Mouse (Mus musculus) E14TG2a.4 (cell line): ENCODE results near the gene Kansl1l.
A peak's percentile ranks its signal among the peaks of the same experiment; 100 is the strongest.

ENCODE experiments used
- H3K27me3 ChIP-seq: 2 replicates; pipeline ENCODE4 v1.6.1; 2014; ENCODE audit warnings: low read length, control low read depth; ENCODE audit not compliant: insufficient read depth
- H3K36me3 ChIP-seq: 2 replicates; pipeline ENCODE4 v1.6.1; 2014; ENCODE audit warnings: low read length, control low read depth; ENCODE audit not compliant: insufficient read depth
- H3K4me1 ChIP-seq: replicated peaks from 2 replicates; pipeline ENCODE4 v1.6.1; 2014; ENCODE audit warnings: low read depth, low read length, control low read depth
- H3K4me3 ChIP-seq: replicated peaks from 2 replicates; pipeline ENCODE4 v1.5.1; 2014; ENCODE audit warnings: mild to moderate bottlenecking, low read length
- H3K9me3 ChIP-seq: 2 replicates; pipeline ENCODE4 v1.6.1; 2014; ENCODE audit warnings: low read length, control low read depth
- CTCF ChIP-seq: conservative IDR thresholded peaks from 2 replicates; pipeline ENCODE4 v1.5.1; 2014; ENCODE audit warnings: low read length
- NANOG ChIP-seq: IDR thresholded peaks from 2 replicates; pipeline ENCODE4 v1.6.1; 2014; ENCODE audit warnings: borderline replicate concordance, low read length, mixed read lengths
- POU5F1 ChIP-seq: IDR thresholded peaks from 2 replicates; pipeline ENCODE4 v1.6.1; 2014; ENCODE audit warnings: low read length, borderline replicate concordance

Gene Kansl1l

DNA sequence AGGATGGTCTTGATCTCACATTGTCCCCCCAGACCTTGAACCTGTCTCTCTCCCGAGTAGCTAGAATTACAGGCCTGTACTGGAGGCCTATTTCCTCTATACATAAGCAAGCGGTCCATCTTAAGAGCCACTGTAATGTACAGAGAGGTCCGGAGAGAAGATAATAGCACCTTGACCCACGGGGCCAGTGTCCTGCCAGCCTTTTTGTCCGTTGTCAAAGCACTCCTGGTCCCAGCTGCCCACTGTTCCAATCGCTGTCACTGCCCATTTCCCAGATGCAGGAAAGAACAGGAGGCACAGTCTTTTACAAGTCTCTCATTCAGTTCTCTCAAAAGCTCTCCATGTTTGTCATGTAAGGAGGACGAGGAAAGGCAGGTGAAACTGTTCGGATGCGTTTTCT is 4.6 kb upstream of the Kansl1l start:
- no peak overlapping the region for H3K4me3 ChIP-seq
- H3K4me1 ChIP-seq: no peaks in the 10 kb centered on the region; the same call in 1 of the 2 replicates
- TF ChIP-seq NANOG: no peak
- TF ChIP-seq CTCF: no peak
- no peak for TF ChIP-seq POU5F1
- no peaks in the 10 kb centered on the region for H3K9me3 ChIP-seq
- H3K36me3 ChIP-seq: no peaks in the 10 kb centered on the region
- H3K27me3 ChIP-seq: peaks cover 15% of the 10 kb centered on the region

DNA sequence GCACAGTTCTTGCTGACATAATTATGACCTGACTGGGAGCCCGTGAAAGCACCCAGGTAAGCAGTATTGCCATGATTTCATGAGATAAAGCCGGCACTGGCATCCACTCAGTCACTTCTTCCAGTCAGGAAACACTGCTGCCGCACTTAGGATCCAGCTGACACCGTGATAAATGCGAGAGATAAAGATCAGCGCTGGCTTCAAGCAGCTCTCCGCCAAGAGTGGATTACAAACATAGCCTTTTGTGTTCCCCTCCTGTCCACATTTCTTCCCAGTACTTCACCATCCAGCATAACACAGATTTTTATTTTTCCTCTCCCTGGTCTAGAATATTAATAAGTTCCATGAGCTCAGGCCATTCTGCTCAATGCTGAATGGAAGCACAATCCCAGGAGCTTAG is 2.9 kb upstream of the Kansl1l start:
- no peaks in the 10 kb centered on the region for H3K9me3 ChIP-seq
- H3K4me1 ChIP-seq: peaks cover 5% of the 10 kb centered on the region
- H3K27me3 ChIP-seq: peaks cover 15% of the 10 kb centered on the region
- no peak overlapping the region for H3K4me3 ChIP-seq
- no peaks in the 10 kb centered on the region for H3K36me3 ChIP-seq
- TF ChIP-seq CTCF: no peak
- TF ChIP-seq NANOG: no peak
- no peak for TF ChIP-seq POU5F1

DNA sequence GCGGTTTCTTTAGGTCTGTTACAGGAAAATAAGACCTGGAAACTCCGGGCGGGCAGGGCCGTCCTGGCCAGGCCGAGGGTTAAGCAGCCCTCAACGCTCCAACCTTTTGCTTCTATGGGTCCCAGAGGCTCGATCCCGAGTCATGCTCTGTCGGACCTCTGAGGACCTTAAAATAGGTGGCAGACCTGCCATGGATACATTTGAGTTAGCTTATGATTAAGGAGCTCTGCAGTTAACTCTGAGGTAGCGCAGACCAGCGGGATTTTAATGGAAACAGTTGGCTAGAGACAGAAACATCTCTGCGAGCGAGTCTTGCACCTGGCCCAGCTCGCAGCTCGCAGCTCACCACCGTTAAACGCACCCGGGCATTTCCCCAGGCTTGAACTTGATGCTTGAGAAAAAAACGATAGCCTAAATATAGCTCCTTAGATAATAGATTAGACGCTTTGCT is 528 bp upstream of the Kansl1l start:
- Histone ChIP-seq H3K36me3 (no peaks in the 10 kb centered on the region), H3K4me3 (peak overlapping the region; percentile 89), H3K9me3 (no peaks in the 10 kb centered on the region), H3K27me3 (peaks cover 15% of the 10 kb centered on the region), H3K4me1 (peaks cover 7% of the 10 kb centered on the region)
- TF ChIP-seq CTCF (no peak), NANOG (no peak), POU5F1 (no peak)

DNA sequence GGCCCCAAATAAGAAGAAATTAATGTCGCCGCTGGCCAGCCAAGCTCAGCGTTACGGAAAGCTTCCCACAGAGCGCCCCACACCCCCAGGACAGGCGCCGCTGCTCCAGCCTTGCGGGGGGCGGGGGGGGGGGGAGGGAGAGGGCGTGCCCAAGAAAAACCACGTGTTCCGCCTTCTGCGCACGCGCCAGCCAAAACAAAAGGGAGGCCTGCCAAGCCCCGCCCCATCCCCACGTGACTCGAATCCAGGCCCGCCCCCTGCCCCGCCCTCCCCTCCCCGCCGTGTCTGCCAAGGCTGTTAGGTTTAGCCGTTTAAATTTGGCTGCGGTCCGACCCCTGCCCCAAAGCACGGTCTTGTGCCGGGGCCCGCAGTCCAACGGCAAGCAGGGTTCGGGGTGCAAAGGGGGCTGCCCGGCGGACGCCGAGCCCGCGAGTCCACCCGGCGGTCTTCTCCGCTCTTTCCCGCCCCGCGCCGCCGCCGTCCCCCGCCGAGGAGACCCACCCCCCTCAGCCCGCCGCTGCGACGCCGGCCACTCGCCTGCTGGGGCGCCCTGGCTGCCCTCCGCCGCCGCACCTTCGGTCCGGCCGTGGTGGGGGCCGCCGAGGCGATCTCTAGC is 417 bp downstream of the Kansl1l start:
- no peak for TF ChIP-seq NANOG
- Histone ChIP-seq H3K27me3 (peaks cover 15% of the 10 kb centered on the region), H3K4me3 (peak overlapping the region; percentile 89), H3K36me3 (no peaks in the 10 kb centered on the region), H3K4me1 (peaks cover 7% of the 10 kb centered on the region), H3K9me3 (no peaks in the 10 kb centered on the region)

DNA sequence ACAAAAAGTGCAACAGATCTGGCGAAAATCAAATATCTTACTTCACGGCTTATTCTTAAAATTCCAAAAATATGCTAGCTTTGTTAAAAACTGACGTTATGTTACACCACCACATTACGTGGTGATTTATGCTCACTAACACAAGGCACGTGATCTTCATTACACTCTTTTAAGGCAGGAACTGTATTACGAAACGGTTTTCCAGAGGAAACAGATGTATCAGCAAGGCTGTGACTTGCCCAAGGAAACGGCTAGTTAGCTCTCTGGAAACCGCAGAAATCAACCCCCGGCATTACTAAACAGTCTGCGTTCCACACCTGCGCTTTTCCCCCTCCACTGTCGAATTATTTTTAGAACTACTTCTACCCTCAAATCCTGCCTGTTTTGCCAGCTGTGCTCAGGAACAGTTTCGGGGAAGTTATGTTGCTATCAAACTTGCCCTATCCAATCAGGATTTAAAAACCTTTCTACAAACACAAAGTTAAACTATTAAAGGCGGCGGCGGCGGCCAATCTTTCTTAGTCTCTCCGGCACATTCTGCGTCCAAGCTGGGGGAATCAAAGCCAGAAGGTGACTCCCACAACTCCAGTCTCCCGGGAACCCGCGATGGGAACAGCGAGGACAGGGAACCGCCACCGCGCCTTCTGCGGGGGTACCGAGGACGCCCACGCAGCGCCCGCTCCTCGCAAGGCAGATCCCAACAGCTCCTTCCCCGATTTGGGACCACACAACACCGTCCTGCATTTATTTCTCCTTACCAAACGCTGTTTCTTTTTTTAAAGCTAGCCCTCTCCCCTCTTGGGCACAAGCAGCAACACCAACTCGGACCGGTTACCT is 1.2 kb downstream of the Kansl1l start:
- peak overlapping the region; percentile 89 for H3K4me3 ChIP-seq
- TF ChIP-seq POU5F1: no peak
- H3K27me3 ChIP-seq: peaks cover 15% of the 10 kb centered on the region
- peaks cover 7% of the 10 kb centered on the region for H3K4me1 ChIP-seq
- no peaks in the 10 kb centered on the region for H3K36me3 ChIP-seq
- no peaks in the 10 kb centered on the region for H3K9me3 ChIP-seq

DNA sequence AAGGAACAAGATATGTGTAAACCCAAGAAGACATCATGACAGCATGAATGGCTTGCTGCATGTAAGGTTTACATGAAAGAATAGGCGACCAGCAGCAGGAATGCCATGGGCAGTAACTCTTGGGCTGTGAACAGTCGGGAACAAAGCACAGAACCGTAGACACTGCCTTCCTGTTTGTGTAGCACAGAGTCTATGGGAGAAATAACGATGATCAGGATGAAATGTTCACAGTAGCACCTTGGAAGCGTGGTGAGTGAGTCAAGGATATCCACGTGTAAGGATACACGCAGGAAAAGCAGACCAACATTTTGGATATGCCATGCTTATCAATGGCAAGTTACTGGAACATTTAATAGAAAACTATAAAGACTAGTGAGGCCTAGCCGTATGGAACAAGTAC is 2.6 kb downstream of the Kansl1l start:
- Histone ChIP-seq H3K4me3 (no peak overlapping the region), H3K27me3 (peaks cover 9% of the 10 kb centered on the region), H3K4me1 (peaks cover 7% of the 10 kb centered on the region), H3K36me3 (no peaks in the 10 kb centered on the region), H3K9me3 (no peaks in the 10 kb centered on the region)
- TF ChIP-seq POU5F1: no peak
- no peak for TF ChIP-seq NANOG
- no peak for TF ChIP-seq CTCF

DNA sequence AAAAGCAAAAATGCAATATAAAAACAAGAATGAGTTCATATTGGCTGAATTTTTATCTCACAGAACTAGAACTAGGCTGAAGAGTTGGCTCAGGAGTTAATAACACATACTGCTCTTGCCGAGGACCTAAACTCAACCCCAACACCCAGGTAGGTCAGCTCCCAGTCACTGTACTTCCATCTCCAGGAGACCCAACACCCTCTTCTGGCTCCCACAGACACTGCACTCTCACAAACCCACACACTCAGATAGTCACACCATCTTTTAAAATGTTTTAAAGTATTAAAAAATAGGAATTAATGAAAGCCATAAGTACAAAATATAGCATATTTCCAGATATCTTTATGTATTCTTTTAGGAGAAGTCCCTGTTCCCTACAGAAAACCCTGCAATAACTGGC is 4.2 kb downstream of the Kansl1l start:
- Histone ChIP-seq H3K36me3 (no peaks in the 10 kb centered on the region), H3K4me1 (peaks cover 7% of the 10 kb centered on the region), H3K4me3 (no peak overlapping the region), H3K9me3 (peaks cover 5% of the 10 kb centered on the region; the same call in 1 of the 2 replicates), H3K27me3 (0 out of 2 replicates have a peak, but pooled peaks cover 4% of the 10 kb centered on the region)
- TF ChIP-seq NANOG (no peak), CTCF (no peak), POU5F1 (no peak)

DNA sequence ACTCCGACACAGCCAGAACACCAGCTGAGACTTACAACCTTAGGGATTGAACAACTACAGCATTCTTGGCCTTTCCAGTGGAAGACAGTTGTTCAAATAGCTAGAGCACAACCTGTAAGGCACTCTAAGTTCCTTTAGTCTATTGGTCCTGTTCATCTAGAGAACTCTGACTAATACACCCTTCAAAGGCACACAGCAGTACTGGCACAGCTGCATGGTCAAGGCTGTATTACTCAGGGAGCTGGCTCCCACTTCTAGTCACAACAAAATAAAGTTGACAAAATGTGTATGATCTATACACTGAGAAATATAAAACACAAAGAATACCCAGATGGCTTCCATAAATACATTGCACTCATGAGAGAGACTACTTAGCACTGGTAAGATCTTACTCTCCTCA is 10.5 kb downstream of the Kansl1l start:
- no peak for TF ChIP-seq POU5F1
- no peak for TF ChIP-seq CTCF
- TF ChIP-seq NANOG: no peak
- Histone ChIP-seq H3K27me3 (no peaks in the 10 kb centered on the region), H3K4me1 (no peaks in the 10 kb centered on the region), H3K4me3 (no peak overlapping the region), H3K36me3 (no peaks in the 10 kb centered on the region), H3K9me3 (peaks cover 5% of the 10 kb centered on the region; the same call in 1 of the 2 replicates)

DNA sequence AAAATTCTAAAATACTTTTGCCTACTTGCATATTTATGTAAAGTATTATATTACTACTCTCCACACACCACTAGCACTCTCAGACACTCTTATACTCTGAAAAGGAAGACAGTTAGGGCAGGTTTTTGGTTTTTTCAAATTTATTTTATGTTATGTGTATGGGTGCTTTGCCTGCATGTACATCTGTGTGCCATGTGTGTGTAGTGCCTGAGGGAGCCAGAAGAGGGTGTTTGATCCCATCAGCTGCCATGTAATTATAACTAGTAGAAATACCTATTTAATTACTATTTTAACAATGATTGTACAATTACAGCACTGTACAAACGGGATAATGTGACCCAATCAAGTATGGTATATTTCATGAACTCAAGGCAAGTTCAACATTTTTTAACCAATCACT is 12.0 kb downstream of the Kansl1l start:
- H3K9me3 ChIP-seq: peaks cover 5% of the 10 kb centered on the region; the same call in 1 of the 2 replicates
- no peaks in the 10 kb centered on the region for H3K27me3 ChIP-seq
- H3K4me3 ChIP-seq: no peak overlapping the region
- TF ChIP-seq POU5F1 (no peak), CTCF (no peak), NANOG (no peak)
- H3K36me3 ChIP-seq: no peaks in the 10 kb centered on the region
- H3K4me1 ChIP-seq: no peaks in the 10 kb centered on the region
